Mouse (Mus musculus) midbrain, postnatal 0 days (tissue): ENCODE measurements around the gene Cry2. TPM values are rescaled to one million over a fixed set of nuclear protein-coding genes. Genes with fewer than 3 reads are reported as not detected.

Experiments
- ATAC-seq: fragments of 200-750 bp; cut with Nextera tagmentation; 2 replicates; pipeline ENCODE4 v1.8.0; 2017; ENCODE audit warnings: moderate number of reproducible peaks, mild to moderate bottlenecking, moderate TSS enrichment, moderate library complexity; ENCODE audit not compliant: low FRiP score
- DNase-seq: peaks from one replicate; pipeline ENCODE4 v3.0.0-alpha.2; 2015; ENCODE audit warnings: low spot score
- H3K27ac ChIP-seq: fragments of 300-500 bp; sonication (generic); 2 replicates; pipeline ENCODE4 v1.5.1; 2014; ENCODE audit warnings: low read depth, mild to moderate bottlenecking, low read length, mixed read lengths
- H3K27me3 ChIP-seq: fragments of 300-500 bp; sonication (generic); 2 replicates; pipeline ENCODE4 v1.6.1; 2014; ENCODE audit warnings: low read length, control low read depth, mixed read lengths; ENCODE audit not compliant: insufficient read depth
- H3K36me3 ChIP-seq: fragments of 300-500 bp; sonication (generic); 2 replicates; pipeline ENCODE4 v1.6.1; 2014; ENCODE audit warnings: low read length, control low read depth, mixed read lengths; ENCODE audit not compliant: insufficient read depth
- H3K4me1 ChIP-seq: fragments of 300-500 bp; sonication (generic); 2 replicates; pipeline ENCODE4 v1.6.1; 2014; ENCODE audit warnings: mild to moderate bottlenecking, control low read depth, antibody characterized with exemption, low read length, mixed read lengths; ENCODE audit not compliant: insufficient read depth
- H3K4me2 ChIP-seq: fragments of 300-500 bp; sonication (generic); 2 replicates; pipeline ENCODE4 v1.6.1; 2014; ENCODE audit warnings: low read depth, mild to moderate bottlenecking, low read length, mixed read lengths; ENCODE audit not compliant: poor library complexity, severe bottlenecking
- H3K4me3 ChIP-seq: fragments of 300-500 bp; sonication (generic); 2 replicates; pipeline ENCODE4 v1.5.1; 2014; ENCODE audit warnings: low read depth, mild to moderate bottlenecking, low read length, moderate library complexity
- H3K9ac ChIP-seq: fragments of 300-500 bp; sonication (generic); replicated peaks from 2 replicates; pipeline ENCODE4 v1.6.1; 2014; ENCODE audit warnings: mild to moderate bottlenecking, low read length, moderate library complexity, mixed read lengths; ENCODE audit not compliant: poor library complexity, severe bottlenecking
- H3K9me3 ChIP-seq: fragments of 300-500 bp; sonication (generic); 2 replicates; pipeline ENCODE4 v1.6.1; 2016; ENCODE audit warnings: low read length, control low read depth
- CTCF ChIP-seq: IDR thresholded peaks from 2 replicates; pipeline ENCODE4 v1.5.1; 2016; ENCODE audit warnings: antibody characterized with exemption, mild to moderate bottlenecking
- WGBS: fragments of 180-500 bp; shearing (Covaris S2); extraction: QIAGEN DNeasy Blood & Tissue Kit; methylation state at CpG from one replicate; pipeline ENCODE4 v1.1.7; 2014; 5-methylcytosine and 5-hydroxymethylcytosine counted together
- polyA plus RNA-seq: library from polyadenylated mRNA; unstranded; fragments of >200 nt; fragmentation: Nextera tagmentation; extraction: Ambion mirVana; gene quantifications from 2 replicates; pipeline ENCODE4 v1.2.1, GENCODE M21; 2015
- total RNA-seq: library from RNA; depleted of rRNA; stranded (reverse); fragments of >200 nt; gene quantifications from 2 replicates; pipeline ENCODE4 v1.2.3, GENCODE M21; 2014

Cry2 gene
- total and polyA plus RNA-seq, 2 experiments from 2014 or later = 41.9 to 55.2 TPM

- Histone ChIP-seq H3K4me3 (no peak overlapping the region), H3K9ac (no peak overlapping the region), H3K36me3 (no peaks in the 10 kb centered on the region), H3K27ac (no peak overlapping the region), H3K27me3 (no peaks in the 10 kb centered on the region), H3K4me1 (no peaks in the 10 kb centered on the region), H3K4me2 (no peak overlapping the region), H3K9me3 (no peaks in the 10 kb centered on the region)
- no peak for TF ChIP-seq CTCF
- no peak for DNase-seq
- ATAC-seq = no peak
- WGBS = 64% methylated on average over 6 of the region's 6 CpGs
Measured at GRCm38 (mm10) chr2:92440432-92440831, 6.6 kb upstream of the Cry2 start.

DNA sequence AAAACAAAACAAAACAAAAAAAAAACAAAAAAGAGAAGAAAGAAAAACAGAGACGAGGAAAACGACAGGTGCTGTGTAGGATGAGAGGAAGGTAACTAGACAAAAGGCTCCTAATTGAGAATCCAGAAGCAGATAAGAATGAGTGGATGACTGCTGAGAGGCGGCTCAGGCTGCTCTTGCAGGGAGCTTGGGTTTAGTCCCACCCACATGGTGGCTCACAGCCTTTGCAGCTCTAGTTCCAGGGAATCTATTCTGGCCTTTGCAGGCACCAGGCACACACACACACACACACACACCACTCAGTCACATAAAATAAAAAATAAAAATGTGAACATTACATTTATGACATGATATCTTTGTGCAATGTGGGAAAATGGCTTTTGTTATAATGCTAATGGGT is 4.7 kb upstream of the Cry2 start:
- no peaks in the 10 kb centered on the region for H3K9me3 ChIP-seq
- no peaks in the 10 kb centered on the region for H3K27me3 ChIP-seq
- H3K4me3 ChIP-seq = no peak overlapping the region
- WGBS = 62% methylated on average over 3 of the region's 3 CpGs
- DNase-seq (no peak), ATAC-seq (no peak)
- H3K4me2 ChIP-seq = no peak overlapping the region
- H3K4me1 ChIP-seq = peaks cover 6% of the 10 kb centered on the region; the same call in 1 of the 2 replicates
- TF ChIP-seq CTCF = no peak
- H3K27ac ChIP-seq = no peak overlapping the region
- no peaks in the 10 kb centered on the region for H3K36me3 ChIP-seq
- no peak overlapping the region for H3K9ac ChIP-seq

DNA sequence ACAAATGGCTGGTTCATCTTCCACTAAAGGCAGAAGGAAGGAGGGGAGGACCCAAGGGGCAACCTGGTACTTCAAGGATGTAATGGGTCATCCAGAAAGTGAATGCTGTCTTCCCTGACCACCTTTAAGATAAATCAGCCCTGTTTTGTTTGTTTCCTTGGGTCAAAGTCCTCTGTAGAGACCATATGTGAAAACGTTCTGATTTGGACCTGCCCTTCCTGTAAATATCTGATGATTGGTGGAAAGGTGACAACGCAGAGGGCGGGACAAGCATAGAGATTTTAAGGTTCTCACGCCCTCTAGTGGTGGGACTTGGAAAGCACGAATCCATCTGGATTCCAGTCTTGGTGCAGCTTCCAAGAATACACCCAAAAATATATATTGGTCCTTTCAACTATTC is 4.0 kb upstream of the Cry2 start:
- H3K9me3 ChIP-seq = no peaks in the 10 kb centered on the region
- peak; percentile 91 for TF ChIP-seq CTCF
- no peak overlapping the region for H3K27ac ChIP-seq
- H3K36me3 ChIP-seq = no peaks in the 10 kb centered on the region
- H3K4me2 ChIP-seq = no peak overlapping the region
- peaks cover 6% of the 10 kb centered on the region; the same call in 1 of the 2 replicates for H3K4me1 ChIP-seq
- DNase-seq = peak; percentile 93
- H3K4me3 ChIP-seq = no peak overlapping the region
- no peak for ATAC-seq
- H3K9ac ChIP-seq = no peak overlapping the region
- WGBS = 0% methylated on average over 5 of the region's 5 CpGs
- no peaks in the 10 kb centered on the region for H3K27me3 ChIP-seq

- no peaks in the 10 kb centered on the region for H3K9me3 ChIP-seq
- no peak overlapping the region for H3K4me3 ChIP-seq
- no peak for DNase-seq
- 85% methylated on average over 4 of the region's 4 CpGs for WGBS
- no peaks in the 10 kb centered on the region for H3K27me3 ChIP-seq
- peaks cover 6% of the 10 kb centered on the region; the same call in 1 of the 2 replicates for H3K4me1 ChIP-seq
- H3K9ac ChIP-seq = no peak overlapping the region
- TF ChIP-seq CTCF = no peak
- H3K36me3 ChIP-seq = no peaks in the 10 kb centered on the region
- no peak for ATAC-seq
- no peak overlapping the region for H3K4me2 ChIP-seq
- H3K27ac ChIP-seq = no peak overlapping the region
Measured at GRCm38 (mm10) chr2:92437366-92437765, 3.5 kb upstream of the Cry2 start.

DNA sequence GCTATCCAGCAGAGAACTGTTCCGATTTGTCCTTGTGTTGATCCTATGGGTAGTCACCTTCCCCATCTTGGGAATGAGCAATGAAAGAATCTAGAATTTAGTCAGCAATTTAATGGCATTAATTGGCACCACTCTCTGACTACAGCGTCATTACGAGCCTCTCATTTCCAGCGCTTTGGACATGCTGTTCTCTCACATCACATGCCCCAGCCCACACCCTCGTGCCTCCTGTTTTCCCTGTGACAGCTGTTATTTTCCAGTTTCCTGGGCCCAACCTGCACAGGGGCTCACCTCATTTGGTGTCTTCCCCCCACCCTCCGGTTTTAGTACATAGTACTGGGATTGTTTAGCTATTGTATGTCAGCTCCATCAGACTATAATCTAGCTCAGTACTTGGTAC is 1.2 kb upstream of the Cry2 start:
- TF ChIP-seq CTCF = no peak
- Histone ChIP-seq H3K4me1 (peaks cover 11% of the 10 kb centered on the region; the same call in 1 of the 2 replicates), H3K27me3 (no peaks in the 10 kb centered on the region), H3K36me3 (no peaks in the 10 kb centered on the region), H3K9me3 (no peaks in the 10 kb centered on the region), H3K4me2 (peak overlapping the region; percentile 92), H3K27ac (0 out of 2 replicates have a peak overlapping the region, but pooled peaks have one; percentile 72), H3K4me3 (no peak overlapping the region), H3K9ac (0 out of 2 replicates have a peak overlapping the region, but pooled peaks have one; percentile 42)
- DNase-seq (no peak), ATAC-seq (no peak)
- 56% methylated on average over 6 of the region's 6 CpGs for WGBS

DNA sequence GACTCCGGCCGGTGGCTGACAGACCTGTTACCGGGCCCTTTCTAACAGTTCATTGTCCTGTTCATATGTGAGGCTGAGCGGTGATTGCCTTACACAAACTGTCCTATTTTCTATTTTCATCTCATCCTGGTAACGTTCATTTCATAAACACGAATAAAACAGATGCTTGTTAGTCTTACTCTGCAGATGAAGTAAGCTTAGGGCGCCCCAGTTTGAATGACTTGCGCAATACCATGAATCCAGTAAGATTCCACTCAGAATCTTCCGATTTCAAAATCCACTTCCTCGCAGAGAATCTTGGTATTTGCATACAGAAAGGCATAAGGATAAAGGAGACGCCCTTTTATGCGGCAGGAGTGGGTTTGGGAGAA is 517 bp upstream of the Cry2 start:
- peak overlapping the region; percentile 42 for H3K9ac ChIP-seq
- H3K4me1 ChIP-seq = peaks cover 11% of the 10 kb centered on the region; the same call in 1 of the 2 replicates
- peak overlapping the region; percentile 88 for H3K4me3 ChIP-seq
- no peaks in the 10 kb centered on the region for H3K36me3 ChIP-seq
- no peak for TF ChIP-seq CTCF
- WGBS = 3% methylated on average over 12 of the region's 12 CpGs
- H3K27ac ChIP-seq = peak overlapping the region; percentile 72
- ATAC-seq (no peak), DNase-seq (peak; percentile 22)
- peak overlapping the region; percentile 92 for H3K4me2 ChIP-seq
- H3K27me3 ChIP-seq = no peaks in the 10 kb centered on the region
- H3K9me3 ChIP-seq = no peaks in the 10 kb centered on the region
